Mouse (Mus musculus): ENCODE measurements around the gene Tex26.

- TF ChIP-seq POLR2A (IDR thresholded peaks at IDR 0.05; ENCODE audit: low read depth, low read length) (no peak), CTCF (IDR thresholded peaks at IDR 0.05; ENCODE audit: extremely low read depth, insufficient read length, insufficient replicate concordance, low read depth, low read length) (no peak)
Observed at GRCm38 (mm10) chr5:149506033-149506432, 66.6 kb downstream of the Tex26 start.
